Mouse (Mus musculus) CH12.LX (cell line): ENCODE data around the gene Zfp583. TPM values are rescaled to one million over a fixed set of nuclear protein-coding genes. Genes with fewer than 3 reads are reported as not detected.
"Not testable (repeated sequence)": the region's sequence is repeated elsewhere in the genome, so short reads cannot be mapped to it uniquely, and the experiment has no call there.

Source experiments
- DNase-seq: peaks from one replicate; pipeline ENCODE4 v3.0.0-alpha.2; 2013; ENCODE audit errors: extremely low read depth
- H3K27ac ChIP-seq: 2 replicates; pipeline ENCODE4 v1.5.1; 2012; ENCODE audit warnings: low read depth, mild to moderate bottlenecking, control low read depth, moderate library complexity; ENCODE audit not compliant: insufficient read depth
- H3K27me3 ChIP-seq: replicated peaks from 2 replicates; pipeline ENCODE3; 2012; ENCODE audit warnings: inconsistent platforms
- H3K36me3 ChIP-seq, 2 experiments: replicated peaks in 1 of 2; 2 replicates each; pipeline versions ENCODE3 to v1.6.1; 2012; ENCODE audit warnings: inconsistent platforms in 1 of 2, low read length in 1 of 2, mild to moderate bottlenecking in 1 of 2, mixed read lengths in 1 of 2, moderate library complexity in 1 of 2; ENCODE audit not compliant: control insufficient read depth in 1 of 2, insufficient read depth in 1 of 2
- H3K4me1 ChIP-seq, 2 experiments: 2 replicates each; pipeline ENCODE4 v1.6.1; 2012; ENCODE audit warnings: inconsistent platforms in 1 of 2, moderate library complexity in 1 of 2; ENCODE audit not compliant: insufficient read depth in 2 of 2, control insufficient read depth in 1 of 2
- H3K4me2 ChIP-seq: 2 replicates; pipeline ENCODE4 v1.6.1; 2012; ENCODE audit warnings: low read depth, mild to moderate bottlenecking, control low read depth; ENCODE audit not compliant: poor library complexity, insufficient read depth, severe bottlenecking
- H3K4me3 ChIP-seq, 3 experiments: fragments of 150-350 bp in 1 of 3; sonication (generic) in 1 of 3; replicated peaks in 1 of 3; 2 replicates each; pipeline versions ENCODE3 to v1.5.1; 2011 to 2012; ENCODE audit warnings: low read depth in 2 of 3, low read length in 2 of 3, mild to moderate bottlenecking in 2 of 3, moderate library complexity in 2 of 3, control low read depth in 1 of 3, improper control_type of control experiment in 1 of 3, inconsistent platforms in 1 of 3, mixed read lengths in 1 of 3; ENCODE audit not compliant: poor library complexity in 1 of 3
- H3K79me2 ChIP-seq: replicated peaks from 2 replicates; pipeline ENCODE4 v1.6.1; 2012; ENCODE audit warnings: mild to moderate bottlenecking, moderate library complexity; ENCODE audit not compliant: control insufficient read depth, poor library complexity, insufficient read depth, severe bottlenecking; ENCODE audit errors: extremely low read depth
- H3K9ac ChIP-seq: 2 replicates; pipeline ENCODE4 v1.6.1; 2012; ENCODE audit warnings: low read depth, mild to moderate bottlenecking, control low read depth, moderate library complexity; ENCODE audit not compliant: insufficient read depth
- H3K9me3 ChIP-seq: replicated peaks from 2 replicates; pipeline ENCODE3; 2012; ENCODE audit warnings: low read length, inconsistent platforms, mixed read lengths
- ELF1 ChIP-seq: IDR thresholded peaks from 2 replicates; pipeline ENCODE4 v1.6.1; 2014; ENCODE audit warnings: low read depth, mild to moderate bottlenecking, inconsistent platforms, low read length, improper control_type of control experiment
- ETS1 ChIP-seq: conservative IDR thresholded peaks from 2 replicates; pipeline ENCODE4 v1.6.1; 2012; ENCODE audit warnings: low read depth, mild to moderate bottlenecking, inconsistent platforms, low read length, improper control_type of control experiment, moderate library complexity
- IRF4 ChIP-seq: IDR thresholded peaks from 2 replicates; pipeline ENCODE4 v1.6.1; 2014; ENCODE audit warnings: low read depth, mild to moderate bottlenecking, inconsistent platforms, low read length, improper control_type of control experiment
- JUND ChIP-seq: conservative IDR thresholded peaks from 2 replicates; pipeline ENCODE4 v1.6.1; 2011; ENCODE audit warnings: low read depth, low read length, improper control_type of control experiment
- KAT2A ChIP-seq: IDR thresholded peaks from 2 replicates; pipeline ENCODE4 v1.6.1; 2012; ENCODE audit warnings: low read length, improper control_type of control experiment, inconsistent platforms; ENCODE audit not compliant: insufficient replicate concordance
- POLR2AphosphoS2 ChIP-seq: IDR thresholded peaks from 2 replicates; pipeline ENCODE4 v1.6.1; 2011; ENCODE audit warnings: low read depth, low read length, improper control_type of control experiment
- RCOR1 ChIP-seq: conservative IDR thresholded peaks from 2 replicates; pipeline ENCODE4 v1.6.1; 2012; ENCODE audit warnings: low read depth, mild to moderate bottlenecking, inconsistent platforms, low read length, improper control_type of control experiment
- SIN3A ChIP-seq: IDR thresholded peaks from 2 replicates; pipeline ENCODE4 v1.6.1; 2012; ENCODE audit warnings: low read length, improper control_type of control experiment, inconsistent platforms
- UBTF ChIP-seq: IDR thresholded peaks from 2 replicates; pipeline ENCODE4 v1.6.1; 2012; ENCODE audit warnings: low read depth, mild to moderate bottlenecking, inconsistent platforms, low read length, improper control_type of control experiment, moderate library complexity
- ZC3H11A ChIP-seq: IDR thresholded peaks from 2 replicates; pipeline ENCODE4 v1.6.1; 2012; ENCODE audit warnings: low read depth, mild to moderate bottlenecking, inconsistent platforms, low read length, improper control_type of control experiment
- ZNF384 ChIP-seq: IDR thresholded peaks from 2 replicates; pipeline ENCODE4 v1.6.1; 2012; ENCODE audit warnings: low read depth, low read length, improper control_type of control experiment, inconsistent platforms
- dilution Hi-C: fragments of 300-500 bp; cut with MboI; formaldehyde crosslinking; loops from 2 replicates; pipeline ENCODE4 v1.14.3; 2020; ENCODE audit warnings: low sequenced_read_pairs; ENCODE audit not compliant: extremely low pct_unique_long_range_greater_than_20kb, extremely low pct_ligation_motif_present
- in situ Hi-C: fragments of 300-500 bp; cut with MboI; formaldehyde crosslinking; loops from 3 replicates; pipeline ENCODE4 v1.14.3; 2019; ENCODE audit warnings: low sequenced_read_pairs, low pct_ligation_motif_present, low pct_unique_long_range_greater_than_20kb, mixed read lengths
- polyA plus RNA-seq: library from polyadenylated mRNA; unstranded; fragments of >175 nt; gene quantifications from 2 replicates; pipeline ENCODE4 v1.2.1, GENCODE M21; 2012; ENCODE audit warnings: low read depth; ENCODE audit not compliant: insufficient read length
- total RNA-seq, 2 experiments: library from RNA; depleted of rRNA; stranded (reverse); fragments of 300-350 nt in 1 of 2; fragments of >200 nt in 1 of 2; gene quantifications; 2 replicates each; pipeline ENCODE4 v1.2.3; 2012 to 2014

The Zfp583 gene
- total and polyA plus RNA-seq, 3 experiments = not detected

GRCm38 (mm10) chr7:6300796-6301195 is 30.3 kb downstream of the Zfp583 start:
- H3K4me1 ChIP-seq = peaks cover 0 to 12% of the 10 kb centered on the region in 2 experiments; a peak in 2 of 4 replicates
- H3K27me3 ChIP-seq, H3K9me3 ChIP-seq, H3K4me2 ChIP-seq, H3K4me3 ChIP-seq, dilution Hi-C loops, H3K36me3 ChIP-seq, H3K79me2 ChIP-seq, DNase-seq, in situ Hi-C loops, H3K9ac ChIP-seq, H3K27ac ChIP-seq: not testable (repeated sequence)

GRCm38 (mm10) chr7:6291121-6291520 is 40.0 kb downstream of the Zfp583 start:
- H3K4me2 ChIP-seq, dilution Hi-C loops, DNase-seq, H3K9me3 ChIP-seq, H3K27ac ChIP-seq, H3K27me3 ChIP-seq, H3K79me2 ChIP-seq, H3K36me3 ChIP-seq, H3K4me3 ChIP-seq: not testable (repeated sequence)
- in situ Hi-C loops = loop anchor here (25.0 kb wide), 1 partner anchor 96 kb away; the partner anchor contains the start of genes Smim17 and Zfp28
- H3K4me1 ChIP-seq = peaks cover 4 to 14% of the 10 kb centered on the region in 2 experiments; a peak in 1 of 4 replicates
- peak; percentile 88 for TF ChIP-seq ZNF384
- TF ChIP-seq IRF4 = 0 out of 2 replicates have a peak, but pooled peaks have one; percentile 12
- TF ChIP-seq JUND = peak; percentile 55; the same call in 1 of the 2 replicates
- TF ChIP-seq, all 38 proteins: peak for 3; not testable (repeated sequence) for 35
- not testable (repeated sequence) for H3K9ac ChIP-seq

DNA sequence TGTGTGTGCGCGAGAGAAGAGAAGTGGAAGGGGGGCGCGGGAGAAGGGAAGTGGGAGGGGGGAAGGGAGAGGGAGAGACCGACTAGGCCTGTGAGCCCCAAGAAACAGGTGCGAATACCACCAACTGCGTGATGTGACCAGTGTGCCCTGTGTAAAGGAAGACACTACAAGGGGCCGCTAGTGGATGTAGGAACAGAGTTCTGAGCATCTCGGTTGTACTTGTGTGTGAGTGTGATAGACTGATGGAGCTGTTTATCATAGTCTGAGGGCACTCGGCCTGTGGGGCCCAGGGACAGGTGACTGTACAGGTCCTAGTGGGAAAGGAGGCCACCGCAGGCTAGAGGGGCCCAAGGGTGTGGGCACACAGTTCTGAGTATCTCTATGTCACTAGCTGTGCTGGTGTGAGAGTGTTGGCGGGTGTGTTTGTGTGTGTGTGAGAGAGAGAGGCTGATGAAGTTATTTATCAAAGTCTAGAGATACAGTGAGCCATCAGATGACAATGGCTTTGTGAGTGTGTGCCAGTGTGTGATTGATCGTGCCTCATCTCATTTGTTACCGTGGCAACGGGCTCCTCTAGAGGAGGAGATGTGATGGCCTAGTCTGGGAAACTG is 44.1 kb downstream of the Zfp583 start:
- DNase-seq = no peak
- no peak for TF ChIP-seq UBTF
- no peak for TF ChIP-seq ELF1
- TF ChIP-seq ZNF384 = no peak
- TF ChIP-seq JUND = no peak
- no peak for TF ChIP-seq ZC3H11A
- no peak for TF ChIP-seq IRF4
- no peak for TF ChIP-seq SIN3A
- no peak for TF ChIP-seq ETS1
- TF ChIP-seq POLR2AphosphoS2 = no peak
- TF ChIP-seq KAT2A = no peak
- no peak for TF ChIP-seq RCOR1
- no peaks in the 10 kb centered on the region for H3K27me3 ChIP-seq
- no peak overlapping the region for H3K9ac ChIP-seq
- peaks cover 11 to 33% of the 10 kb centered on the region in 2 experiments; a peak in 3 of 4 replicates for H3K4me1 ChIP-seq
- H3K9me3 ChIP-seq = no peaks in the 10 kb centered on the region
- peak overlapping the region; percentile 28 to 60 (median 48) for H3K4me3 ChIP-seq
- H3K27ac ChIP-seq = no peak overlapping the region
- no peaks in the 10 kb centered on the region; the same call in 1 of the 2 replicates for H3K79me2 ChIP-seq
- H3K4me2 ChIP-seq = peak overlapping the region; percentile 53
- dilution Hi-C loops (no loop called here), in situ Hi-C loops (loop anchor here (25.0 kb wide), 1 partner anchor 100 kb away; the partner anchor contains the start of genes Smim17 and Zfp28)
- no peaks in the 10 kb centered on the region for H3K36me3 ChIP-seq
